Mouse (Mus musculus): Measurements from ENCODE around the gene Sdccag8.

Sdccag8 gene

GRCm38 (mm10) chr1:177069161-177069560 is 254.7 kb downstream of the Sdccag8 start:
- DNase-seq, result no peak

All from lung, postnatal 14 days (tissue).